ENCODE assay signal across 9 mouse cellular contexts in the genomic region with DNA sequence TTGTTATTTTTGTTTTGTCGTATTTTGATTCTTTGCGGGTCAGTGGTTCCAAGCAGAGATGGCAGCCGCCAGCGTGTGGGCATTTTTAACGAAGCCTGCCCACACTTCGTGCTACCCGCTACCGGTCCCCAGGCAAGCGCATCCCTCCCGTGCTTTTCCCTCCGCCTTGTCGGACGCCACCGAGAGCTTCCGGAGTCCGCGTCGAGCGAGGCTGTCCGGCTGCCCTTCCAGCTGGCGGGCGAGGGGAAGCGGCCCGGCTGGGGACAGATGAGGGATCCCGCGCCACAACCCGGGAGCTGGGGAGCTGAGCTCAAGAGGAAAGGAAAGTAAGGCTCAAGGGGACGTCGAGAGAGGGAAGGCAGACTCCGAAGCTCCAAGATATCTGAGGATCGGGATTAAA. TPM values are rescaled to one million over a fixed set of nuclear protein-coding genes. Genes with fewer than 3 reads are reported as not detected.
DNase-seq lines count a peak whose midpoint lies in the region; ATAC-seq lines count a peak whose summit lies in the region.
"Had no signal": no experiment of that assay in that cellular context is flagged by ENCODE, and none has a peak within 500 bp of the region (broad histone marks: within the 10 kb centered on the region; RNA-seq: fewer than 3 reads in every experiment).

No protein-coding gene starts in this region.

- no peak for ATAC-seq in heart, embryonic 15.5 days (replicated peaks; ENCODE audit: insufficient number of reproducible peaks, insufficient read depth, low FRiP score, low read depth)
- ATAC-seq in intestine, embryonic 16.5 days, result no peak
- no peak for ATAC-seq in midbrain, embryonic 16.5 days
- ATAC-seq in erythroblast, adult 5-6 weeks (replicated peaks; ENCODE audit: low FRiP score, poor library complexity, severe bottlenecking), result no peak

- H3K27me3 ChIP-seq in heart, embryonic 15.5 days, result peaks cover 81% of the 10 kb centered on the region
- peaks cover 54% of the 10 kb centered on the region for H3K27me3 ChIP-seq in intestine, embryonic 16.5 days (replicated peaks; ENCODE audit: control insufficient read depth, insufficient read depth, low read length)
- peaks cover 28% of the 10 kb centered on the region for H3K27me3 ChIP-seq in midbrain, embryonic 16.5 days (ENCODE audit: control insufficient read depth, insufficient read depth, low read depth, low read length)

- no peak overlapping the region for H3K9ac ChIP-seq in heart, embryonic 15.5 days
- no peak overlapping the region for H3K9ac ChIP-seq in intestine, embryonic 16.5 days (ENCODE audit: low read depth, low read length)
- H3K9ac ChIP-seq in midbrain, embryonic 16.5 days (ENCODE audit: low read depth, low read length), result peak overlapping the region; percentile 62

- peaks cover 8% of the 10 kb centered on the region for H3K4me1 ChIP-seq in heart, embryonic 15.5 days (replicated peaks)
- H3K4me1 ChIP-seq in intestine, embryonic 16.5 days (ENCODE audit: control insufficient read depth, insufficient read depth, low read length), result peaks cover 4% of the 10 kb centered on the region; the same call in 1 of the 2 replicates
- no peaks in the 10 kb centered on the region for H3K4me1 ChIP-seq in midbrain, embryonic 16.5 days (ENCODE audit: control insufficient read depth, insufficient read depth, low read length)

- DNase-seq in heart, adult 8-10 months (ENCODE audit: low spot score), result no peak
- peak; percentile 65 for DNase-seq in embryo, embryonic 9.5 days (ENCODE audit: extremely low spot score)
- DNase-seq in ovary, postnatal 36 days (ENCODE audit: low spot score), result no peak
- no peak for DNase-seq in thymus, postnatal 14 days

- no peaks in the 10 kb centered on the region for H3K36me3 ChIP-seq in heart, embryonic 15.5 days
- no peaks in the 10 kb centered on the region for H3K36me3 ChIP-seq in intestine, embryonic 16.5 days (ENCODE audit: control insufficient read depth, insufficient read depth, low read length)
- no peaks in the 10 kb centered on the region for H3K36me3 ChIP-seq in midbrain, embryonic 16.5 days (ENCODE audit: control insufficient read depth, insufficient read depth, low read length)

- peak overlapping the region; percentile 55 for H3K4me2 ChIP-seq in heart, embryonic 15.5 days
- H3K4me2 ChIP-seq in intestine, embryonic 16.5 days (ENCODE audit: low read depth, low read length), result peak overlapping the region; percentile 50
- peak overlapping the region; percentile 15; the same call in 1 of the 2 replicates for H3K4me2 ChIP-seq in midbrain, embryonic 16.5 days (ENCODE audit: low read length)

- H3K27ac ChIP-seq in heart, embryonic 15.5 days, result no peak overlapping the region
- H3K27ac ChIP-seq in intestine, embryonic 16.5 days (ENCODE audit: low read length), result no peak overlapping the region
- peak overlapping the region; percentile 86 for H3K27ac ChIP-seq in midbrain, embryonic 16.5 days (ENCODE audit: low read length)

- WGBS in heart, embryonic 15.5 days, result under 1% methylated on average over 31 of the region's 31 CpGs
- WGBS in intestine, embryonic 16.5 days, result 1% methylated on average over 31 of the region's 31 CpGs
- 0% methylated on average over 31 of the region's 31 CpGs for WGBS in midbrain, embryonic 16.5 days

- peak overlapping the region; percentile 38 for H3K4me3 ChIP-seq in heart, embryonic 15.5 days
- H3K4me3 ChIP-seq in intestine, embryonic 16.5 days (ENCODE audit: low read length), result peak overlapping the region; percentile 29
- peak overlapping the region; percentile 37 for H3K4me3 ChIP-seq in midbrain, embryonic 16.5 days (ENCODE audit: low read depth, low read length)

- no peaks in the 10 kb centered on the region for H3K9me3 ChIP-seq in heart, embryonic 15.5 days (replicated peaks)
- H3K9me3 ChIP-seq in intestine, embryonic 16.5 days (ENCODE audit: control insufficient read depth, low read length), result no peaks in the 10 kb centered on the region
- no peaks in the 10 kb centered on the region for H3K9me3 ChIP-seq in midbrain, embryonic 16.5 days (replicated peaks; ENCODE audit: control insufficient read depth, low read length, poor library complexity, severe bottlenecking)

RNA-seq across cellular contexts. Expression of a gene that starts 1.1 kb away (rescaled TPM):
- polyA plus RNA-seq in heart, embryonic 15.5 days (2015; fragmentation: Nextera tagmentation; extraction: Ambion mirVana), result 0.15 and 2.1 TPM in 2 replicates
- under 1 TPM in 1 of 4 experiments, not detected in 3; 0.03 TPM for total RNA-seq in heart, adult 8-10 months (2022)
- polyA plus RNA-seq in intestine, embryonic 16.5 days (2015; fragmentation: Nextera tagmentation; extraction: Ambion mirVana), result 0.22 TPM in 2 replicates
- 141 and 223 TPM in 2 replicates for polyA plus RNA-seq in midbrain, embryonic 16.5 days (2015; fragmentation: Nextera tagmentation; extraction: Ambion mirVana)
- total RNA-seq in erythroblast, adult 5-6 weeks (2015; ENCODE audit: low replicate concordance), result not detected in 2 replicates
- total RNA-seq in erythroblast, adult 5-6 weeks (2017; ENCODE audit: low replicate concordance), result 0.14 TPM in 1 of 2 replicates, not detected in the other
- total RNA-seq: ES-E14 had no signal

Comparison
In these comparisons a context has a peak if more than half of its experiments do, and no peak if none do; other contexts are left out.
1. RNA of a gene that starts 1.1 kb away (polyA plus RNA-seq): 141 to 223 TPM in midbrain, embryonic 16.5 days; 0.22 TPM in intestine, embryonic 16.5 days and 0.15 to 2.1 TPM in heart, embryonic 15.5 days; every median in the first group is over 10 times any median in the second.
2. Peak in every context shown above with its lines, with median percentiles within 50 percentile points of each other: H3K4me2 ChIP-seq and H3K4me3 ChIP-seq.